Mouse (Mus musculus) megakaryocyte, embryonic 14.5 days (primary cell): ENCODE data around the gene Lipn.

Experiments
- FLI1 ChIP-seq: IDR thresholded peaks from 2 replicates; pipeline ENCODE4 v1.6.1; 2012; ENCODE audit warnings: low read length, inconsistent platforms, mixed read lengths
- GATA1 ChIP-seq: IDR thresholded peaks from 3 replicates; pipeline ENCODE4 v1.6.1; 2012; ENCODE audit warnings: mixed read lengths, low read length, inconsistent platforms, borderline replicate concordance

DNA sequence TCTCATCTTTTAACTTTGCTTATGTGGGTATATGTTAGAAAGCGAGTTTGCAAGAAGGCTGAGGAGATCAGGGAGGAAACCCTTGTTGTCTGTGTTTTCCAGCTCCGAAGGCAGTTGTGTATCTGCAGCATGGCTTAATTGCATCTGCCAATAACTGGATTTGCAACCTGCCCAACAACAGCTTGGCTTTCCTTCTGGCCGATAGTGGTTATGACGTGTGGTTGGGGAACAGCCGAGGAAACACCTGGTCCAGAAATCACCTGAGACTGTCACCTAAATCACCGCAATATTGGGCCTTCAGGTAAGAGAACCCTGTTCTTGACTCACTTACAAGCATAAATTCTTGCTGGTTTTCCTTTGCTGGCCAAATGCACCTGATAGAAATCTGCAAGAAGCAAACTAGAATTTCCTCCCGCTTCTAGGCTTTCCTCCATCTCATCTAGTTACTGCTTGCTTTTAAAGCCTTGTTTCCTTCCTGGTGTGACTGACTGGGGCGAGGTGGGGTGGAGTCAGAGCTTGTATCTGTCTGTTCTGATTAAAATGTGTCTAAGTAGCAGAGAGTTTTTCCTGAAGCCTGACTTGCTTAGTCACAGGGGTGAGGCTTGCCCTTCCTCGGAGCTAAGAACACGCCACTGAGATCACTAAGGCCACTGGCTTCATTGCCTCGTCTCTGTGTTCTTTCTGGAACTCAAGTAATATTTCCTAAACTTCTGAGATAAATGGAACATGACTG lies 45.6 kb upstream of the Lipn start:
- TF ChIP-seq GATA1 (no peak), FLI1 (no peak)
